Mouse (Mus musculus) heart, postnatal 36 days (tissue): Measurements from ENCODE around the gene Kif22. TPM values are rescaled to one million over a fixed set of nuclear protein-coding genes. Genes with fewer than 3 reads are reported as not detected.

Source experiments
- DNase-seq, 2 experiments: peaks; one replicate each; pipeline ENCODE4 v3.0.0; 2021 to 2022
- intact Hi-C: fragments of 180-260 bp; cut with DNase I; formaldehyde crosslinking; loops from one replicate; pipeline ENCODE4 v1.15.1; 2025
- microRNA-seq, 2 experiments: library from miRNA; unstranded; fragments of <30 nt; microRNA quantifications; one replicate each; pipeline ENCODE4 v1.2.0; 2021; ENCODE audit warnings: borderline number of aligned reads in 2 of 2
- total RNA-seq, 2 experiments: library from RNA; stranded (reverse); gene quantifications; 2 replicates each; pipeline ENCODE4 v1.2.3; 2021

Gene Kif22
- total RNA-seq, 2 experiments from 2014 or later, result 1.0 to 2.6 TPM

GRCm38 (mm10) chr7:127003620-127004019, 38.7 kb downstream of the Kif22 start:
- intact Hi-C loops, result no loop called here
- DNase-seq, result no peak

GRCm38 (mm10) chr7:126999568-126999967, 42.7 kb downstream of the Kif22 start:
- intact Hi-C loops, result loop anchor here (5.0 kb wide), 1 partner anchor 52 kb away; the partner anchor contains the start of gene Asphd1
- no peak for DNase-seq

GRCm38 (mm10) chr7:126996449-126996848, 45.8 kb downstream of the Kif22 start:
- intact Hi-C loops, result loop anchor here (5.0 kb wide), 1 partner anchor 49 kb away; the partner anchor contains the start of gene Asphd1
- no peak for DNase-seq

GRCm38 (mm10) chr7:126988816-126989215, 53.5 kb downstream of the Kif22 start:
- intact Hi-C loops, result no loop called here
- no peak for DNase-seq

- intact Hi-C loops, result loop anchor here (2.0 kb wide), 1 partner anchor 118 kb away; no protein-coding TSS in a partner anchor
- peak in 1 of 2 experiments; percentile 26 for DNase-seq
Measured at GRCm38 (mm10) chr7:126986319-126986718, 56.0 kb downstream of the Kif22 start.

GRCm38 (mm10) chr7:126984667-126985444, 57.4 kb downstream of the Kif22 start:
- intact Hi-C loops, result no loop called here
- DNase-seq, result no peak

- no peak for DNase-seq
- intact Hi-C loops, result no loop called here
Measured at GRCm38 (mm10) chr7:126983113-126983512, 59.2 kb downstream of the Kif22 start.

GRCm38 (mm10) chr7:126982054-126982453, 60.2 kb downstream of the Kif22 start:
- intact Hi-C loops, result no loop called here
- DNase-seq, result no peak

- DNase-seq, result no peak
- intact Hi-C loops, result no loop called here
Measured at GRCm38 (mm10) chr7:126981601-126982000, 60.7 kb downstream of the Kif22 start.

GRCm38 (mm10) chr7:126978841-126979240, 63.4 kb downstream of the Kif22 start:
- no peak for DNase-seq
- intact Hi-C loops, result no loop called here

Small RNAs within 50 kb of the gene (microRNA-seq; reads per million reads assigned to microRNA genes)
- gene Gm44343, result 0 reads per million in 2 experiments

Other genes starting within 250 kb of the Kif22 start
- gene Ppp4c, start 250.0 kb downstream of the Kif22 start, total RNA-seq, result 10 to 100 TPM; 36.1 to 36.5 TPM
- 1 to 10 TPM; 8.2 to 9.7 TPM for gene Fam57b, start 244.8 kb downstream of the Kif22 start, total RNA-seq
- not detected for gene 4930451I11Rik, start 210.8 kb downstream of the Kif22 start, total RNA-seq
- not detected for gene Doc2a, start 195.1 kb downstream of the Kif22 start, total RNA-seq
- gene Hirip3, start 180.5 kb downstream of the Kif22 start, total RNA-seq, result 1 to 10 TPM; 6.1 to 6.6 TPM
- gene Ino80e, start 180.1 kb downstream of the Kif22 start, total RNA-seq, result 10 to 100 TPM; 21.2 to 21.8 TPM
- gene Taok2, start 157.8 kb downstream of the Kif22 start, total RNA-seq, result 10 to 100 TPM; 39.5 to 43.2 TPM
- gene Tmem219, start 119.6 kb downstream of the Kif22 start, total RNA-seq, result 10 to 100 TPM in 1 of 2 experiments, 1 to 10 TPM in 1; 9.5 to 11.5 TPM
- 1 to 10 TPM; 5.4 to 7.4 TPM for gene Kctd13, start 113.6 kb downstream of the Kif22 start, total RNA-seq
- gene Asphd1, start 92.9 kb downstream of the Kif22 start, total RNA-seq, result not detected
- 1 to 10 TPM; 6.4 to 10.0 TPM for gene Sez6l2, start 91.9 kb downstream of the Kif22 start, total RNA-seq
- 10 to 100 TPM; 52.2 to 55.4 TPM for gene Cdipt, start 66.6 kb downstream of the Kif22 start, total RNA-seq
- gene Cdiptos, start 66.4 kb downstream of the Kif22 start, total RNA-seq, result under 1 TPM; 0.31 to 0.65 TPM
- gene Mvp, start 27.9 kb downstream of the Kif22 start, total RNA-seq, result 10 to 100 TPM; 53.5 to 57.7 TPM
- not detected for gene Pagr1b, start 26.0 kb downstream of the Kif22 start, total RNA-seq
- gene Pagr1a, start 25.1 kb downstream of the Kif22 start, total RNA-seq, result 10 to 100 TPM in 1 of 2 experiments, not detected in 1; 11.8 TPM
- 10 to 100 TPM; 25.2 to 28.6 TPM for gene Gm42742, start 21.4 kb downstream of the Kif22 start, total RNA-seq
- gene Prrt2, start 21.3 kb downstream of the Kif22 start, total RNA-seq, result 1 to 10 TPM in 1 of 2 experiments, under 1 TPM in 1; 0.57 to 1.2 TPM
- 10 to 100 TPM; 66.5 to 71.5 TPM for gene Maz, start 15.4 kb downstream of the Kif22 start, total RNA-seq
- gene Zg16, start 44.9 kb upstream of the Kif22 start, total RNA-seq, result not detected
- gene AI467606, start 48.9 kb upstream of the Kif22 start, total RNA-seq, result 1 to 10 TPM; 1.6 to 1.9 TPM
- not detected for gene Qprt, start 79.8 kb upstream of the Kif22 start, total RNA-seq
- under 1 TPM; 0.76 to 0.92 TPM for gene Spn, start 95.4 kb upstream of the Kif22 start, total RNA-seq
- 10 to 100 TPM; 36.9 to 38.0 TPM for gene Cd2bp2, start 153.6 kb upstream of the Kif22 start, total RNA-seq
- gene Tbc1d10b, start 166.0 kb upstream of the Kif22 start, total RNA-seq, result 10 to 100 TPM; 24.6 to 26.4 TPM
- 1 to 10 TPM; 2.4 to 2.5 TPM for gene Mylpf, start 166.4 kb upstream of the Kif22 start, total RNA-seq
- gene Zfp553, start 190.6 kb upstream of the Kif22 start, total RNA-seq, result 1 to 10 TPM; 6.0 to 6.6 TPM
- 1 to 10 TPM; 2.8 TPM for gene Sept1, start 190.7 kb upstream of the Kif22 start, total RNA-seq
- 10 to 100 TPM; 19.1 TPM for gene Zfp771, start 201.8 kb upstream of the Kif22 start, total RNA-seq
- 10 to 100 TPM; 40.7 to 45.0 TPM for gene Dctpp1, start 218.2 kb upstream of the Kif22 start, total RNA-seq
- gene Sephs2, start 231.6 kb upstream of the Kif22 start, total RNA-seq, result 10 to 100 TPM; 26.7 to 31.4 TPM